Mouse (Mus musculus) kidney, embryonic 14.5 days (tissue): ENCODE measurements around the gene T2. TPM values are rescaled to one million over a fixed set of nuclear protein-coding genes. Genes with fewer than 3 reads are reported as not detected.

Experiments used
- ATAC-seq: fragments of 200-750 bp; cut with Nextera tagmentation; 2 replicates; pipeline ENCODE4 v1.8.0; 2017; ENCODE audit warnings: moderate number of reproducible peaks, mild to moderate bottlenecking, moderate TSS enrichment, moderate library complexity; ENCODE audit not compliant: low FRiP score, low TSS enrichment
- H3K27ac ChIP-seq: fragments of 300-500 bp; sonication (generic); 2 replicates; pipeline ENCODE4 v1.5.1; 2014; ENCODE audit warnings: low read depth, mild to moderate bottlenecking, low read length, moderate library complexity, mixed read lengths
- H3K27me3 ChIP-seq: fragments of 300-500 bp; sonication (generic); 2 replicates; pipeline ENCODE4 v1.6.1; 2014; ENCODE audit warnings: mild to moderate bottlenecking, low read length; ENCODE audit not compliant: control insufficient read depth, insufficient read depth
- H3K36me3 ChIP-seq: fragments of 300-500 bp; sonication (generic); 2 replicates; pipeline ENCODE4 v1.6.1; 2014; ENCODE audit warnings: low read length, mixed read lengths; ENCODE audit not compliant: control insufficient read depth, insufficient read depth
- H3K4me1 ChIP-seq: fragments of 300-500 bp; sonication (generic); 2 replicates; pipeline ENCODE4 v1.6.1; 2014; ENCODE audit warnings: low read length, mixed read lengths; ENCODE audit not compliant: control insufficient read depth, insufficient read depth
- H3K4me2 ChIP-seq: fragments of 300-500 bp; sonication (generic); replicated peaks from 2 replicates; pipeline ENCODE4 v1.6.1; 2014; ENCODE audit warnings: low read depth, mild to moderate bottlenecking, low read length
- H3K4me3 ChIP-seq: fragments of 300-500 bp; sonication (generic); 2 replicates; pipeline ENCODE4 v1.5.1; 2014; ENCODE audit warnings: mild to moderate bottlenecking, low read length
- H3K9ac ChIP-seq: fragments of 300-500 bp; sonication (generic); 2 replicates; pipeline ENCODE4 v1.6.1; 2014; ENCODE audit warnings: low read depth, mild to moderate bottlenecking, low read length, moderate library complexity
- H3K9me3 ChIP-seq: fragments of 300-500 bp; sonication (generic); 2 replicates; pipeline ENCODE4 v1.6.1; 2016; ENCODE audit warnings: low read length; ENCODE audit not compliant: control insufficient read depth
- WGBS: fragments of 180-500 bp; shearing (Covaris S2); extraction: QIAGEN DNeasy Blood & Tissue Kit; methylation state at CpG from one replicate; pipeline ENCODE4 v1.1.7; 2014; 5-methylcytosine and 5-hydroxymethylcytosine counted together
- polyA plus RNA-seq: library from polyadenylated mRNA; unstranded; fragments of >200 nt; fragmentation: Nextera tagmentation; extraction: Ambion mirVana; gene quantifications from 2 replicates; pipeline ENCODE4 v1.2.1, GENCODE M21; 2014

The T2 gene
- polyA plus RNA-seq, 1 experiment from 2014 or later = 0.46 TPM

DNA sequence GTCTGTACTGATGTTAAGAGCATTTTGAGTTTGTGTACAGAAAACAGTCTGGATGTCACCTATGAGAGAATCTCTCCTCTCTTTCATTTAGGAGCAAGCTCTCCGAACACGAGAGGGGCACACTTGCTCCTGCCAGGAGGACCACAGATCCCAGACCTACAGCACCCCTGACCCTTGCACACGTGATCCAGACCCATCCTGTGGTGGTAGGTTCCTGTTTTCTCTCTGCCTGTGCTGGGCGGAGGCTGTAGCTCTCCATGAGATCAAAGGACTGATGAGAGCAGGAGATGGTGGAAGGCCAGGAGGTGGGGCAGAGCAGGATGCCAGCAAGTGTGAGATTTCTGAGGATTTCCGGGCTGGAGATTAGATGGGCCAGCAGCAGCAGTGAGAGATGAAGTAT, 65.7 kb downstream of the T2 start:
- Histone ChIP-seq H3K9ac (no peak overlapping the region), H3K27me3 (no peaks in the 10 kb centered on the region; the same call in 1 of the 2 replicates), H3K36me3 (no peaks in the 10 kb centered on the region), H3K4me1 (no peaks in the 10 kb centered on the region), H3K4me2 (no peak overlapping the region), H3K9me3 (no peaks in the 10 kb centered on the region), H3K4me3 (no peak overlapping the region), H3K27ac (no peak overlapping the region)
- ATAC-seq = no peak
- WGBS = 26% methylated on average over 5 of the region's 5 CpGs

DNA sequence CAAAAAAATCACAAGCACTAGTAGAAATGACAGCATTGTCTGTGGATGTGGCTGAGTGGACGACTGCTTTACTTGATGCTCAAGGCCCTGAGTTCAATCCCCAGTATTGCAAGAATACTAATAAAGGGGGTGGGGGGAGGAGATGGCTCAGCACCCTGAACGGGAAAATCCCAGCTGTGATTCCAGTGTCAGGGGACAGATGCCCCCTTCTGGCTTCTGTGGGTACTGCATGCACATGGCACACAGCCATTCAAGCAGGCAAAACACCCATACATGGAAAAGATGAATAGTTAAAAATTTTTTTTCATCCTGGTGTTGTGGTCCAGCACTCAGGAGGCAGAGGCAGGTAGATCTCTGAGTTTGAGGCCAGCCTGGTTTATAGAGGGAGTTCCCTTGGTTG, 67.5 kb downstream of the T2 start:
- WGBS = 66% methylated on average over 2 of the region's 2 CpGs
- no peaks in the 10 kb centered on the region for H3K4me1 ChIP-seq
- ATAC-seq = no peak

GRCm38 (mm10) chr17:8429436-8429835, 73.6 kb downstream of the T2 start:
- no peak overlapping the region for H3K27ac ChIP-seq
- no peak overlapping the region for H3K4me2 ChIP-seq
- H3K27me3 ChIP-seq = peaks cover 70% of the 10 kb centered on the region
- 3% methylated on average over 16 of the region's 16 CpGs for WGBS
- no peaks in the 10 kb centered on the region for H3K9me3 ChIP-seq
- H3K4me3 ChIP-seq = no peak overlapping the region
- ATAC-seq = no peak
- H3K36me3 ChIP-seq = no peaks in the 10 kb centered on the region
- no peak overlapping the region for H3K9ac ChIP-seq
- H3K4me1 ChIP-seq = peaks cover 14% of the 10 kb centered on the region

More for the DNA sequence above, 67.5 kb downstream of the T2 start:
- H3K27ac ChIP-seq = no peak overlapping the region
- no peaks in the 10 kb centered on the region for H3K36me3 ChIP-seq
- no peak overlapping the region for H3K9ac ChIP-seq
- H3K27me3 ChIP-seq = peaks cover 8% of the 10 kb centered on the region
- H3K4me2 ChIP-seq = no peak overlapping the region
- H3K9me3 ChIP-seq = no peaks in the 10 kb centered on the region
- no peak overlapping the region for H3K4me3 ChIP-seq

- WGBS = 4% methylated on average over 5 of the region's 5 CpGs
- ATAC-seq = no peak
- Histone ChIP-seq H3K27ac (no peak overlapping the region), H3K9ac (no peak overlapping the region), H3K27me3 (peaks cover 74% of the 10 kb centered on the region), H3K4me1 (peaks cover 14% of the 10 kb centered on the region), H3K4me3 (no peak overlapping the region), H3K9me3 (no peaks in the 10 kb centered on the region), H3K4me2 (no peak overlapping the region), H3K36me3 (no peaks in the 10 kb centered on the region)
These were observed 74.1 kb downstream of the T2 start for GRCm38 (mm10) chr17:8429896-8430295.

DNA sequence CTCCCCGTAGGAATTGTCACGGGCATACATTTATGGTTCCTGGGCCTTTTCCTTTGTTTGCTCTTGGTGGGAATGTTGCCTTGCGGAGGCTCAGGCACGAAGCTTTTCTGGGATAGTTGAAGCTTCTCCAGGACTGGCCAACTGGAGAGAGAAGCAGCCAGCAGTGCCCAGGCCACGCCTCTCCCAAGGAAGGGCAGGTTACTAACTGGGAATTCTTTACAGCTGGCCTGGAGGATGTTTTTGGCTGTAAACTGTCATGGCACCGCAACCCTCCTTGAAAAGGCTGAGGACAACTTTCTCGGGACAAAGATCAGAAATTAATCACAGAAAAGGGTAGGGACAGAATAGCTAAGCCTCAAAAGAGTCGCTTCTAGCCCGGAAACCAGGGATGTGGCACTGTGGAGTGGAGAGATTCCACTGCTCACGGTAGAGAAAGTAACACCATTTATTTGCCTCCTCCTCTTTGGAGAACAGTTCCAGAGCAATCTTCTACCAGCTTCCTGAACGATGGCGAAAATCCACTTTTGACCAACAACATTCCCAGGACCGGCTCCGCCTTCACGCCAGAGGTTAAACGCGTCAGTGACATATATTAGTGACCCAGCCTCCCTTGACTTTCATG, 76.5 kb downstream of the T2 start:
- Histone ChIP-seq H3K4me3 (0 out of 2 replicates have a peak overlapping the region, but pooled peaks have one; percentile 1), H3K9me3 (no peaks in the 10 kb centered on the region), H3K36me3 (no peaks in the 10 kb centered on the region), H3K4me1 (peaks cover 14% of the 10 kb centered on the region), H3K27ac (no peak overlapping the region), H3K9ac (no peak overlapping the region), H3K4me2 (no peak overlapping the region), H3K27me3 (peaks cover 98% of the 10 kb centered on the region)
- 2% methylated on average over 17 of the region's 17 CpGs for WGBS
- ATAC-seq = no peak

DNA sequence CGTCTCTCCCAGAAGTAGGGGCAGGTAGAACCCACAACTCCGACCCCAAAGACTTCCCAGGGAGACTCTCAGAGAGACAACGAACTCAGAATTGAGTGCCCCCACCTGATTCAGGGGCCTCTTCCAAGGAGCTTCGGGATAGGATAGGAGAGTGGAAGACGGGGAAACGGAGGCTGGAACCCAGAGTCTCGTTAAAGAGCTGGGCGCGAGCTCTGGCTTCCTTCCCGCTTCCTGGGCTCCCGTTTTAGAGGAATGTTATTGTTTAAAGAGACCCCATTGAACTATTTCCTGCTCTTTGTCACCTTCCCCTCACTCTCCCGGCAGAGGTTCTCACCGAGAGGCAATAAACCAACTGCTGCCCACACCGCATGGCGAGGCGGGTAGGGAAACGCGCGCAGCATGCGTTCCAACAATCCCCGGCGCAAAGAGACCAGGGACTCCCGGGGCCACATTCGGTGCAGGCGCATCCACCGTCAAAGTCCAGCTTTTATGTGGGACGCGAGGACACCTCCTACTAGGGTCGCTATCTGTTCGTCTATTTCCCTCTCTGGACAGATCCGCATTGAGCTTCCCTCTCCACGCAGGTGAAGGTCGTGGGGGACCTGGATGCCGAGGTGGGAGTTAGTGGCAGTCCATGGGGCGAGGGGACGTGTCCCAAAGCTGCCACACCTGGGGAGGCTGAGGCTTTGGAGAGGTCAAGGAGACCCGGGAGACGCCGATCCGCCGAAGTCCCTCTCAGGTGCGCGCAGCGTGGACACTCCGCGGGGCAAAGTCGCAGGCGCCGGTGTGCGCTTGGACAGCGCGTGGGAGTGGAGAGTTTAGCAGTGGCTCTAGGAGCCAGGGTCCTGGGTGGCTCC, 77.6 kb downstream of the T2 start:
- Histone ChIP-seq H3K9me3 (no peaks in the 10 kb centered on the region), H3K27ac (no peak overlapping the region), H3K4me2 (peak overlapping the region; percentile 50), H3K36me3 (no peaks in the 10 kb centered on the region), H3K27me3 (peaks cover 100% of the 10 kb centered on the region), H3K4me1 (peaks cover 14% of the 10 kb centered on the region), H3K4me3 (peak overlapping the region; percentile 35), H3K9ac (no peak overlapping the region)
- no peak for ATAC-seq
- under 1% methylated on average over 52 of the region's 52 CpGs for WGBS

DNA sequence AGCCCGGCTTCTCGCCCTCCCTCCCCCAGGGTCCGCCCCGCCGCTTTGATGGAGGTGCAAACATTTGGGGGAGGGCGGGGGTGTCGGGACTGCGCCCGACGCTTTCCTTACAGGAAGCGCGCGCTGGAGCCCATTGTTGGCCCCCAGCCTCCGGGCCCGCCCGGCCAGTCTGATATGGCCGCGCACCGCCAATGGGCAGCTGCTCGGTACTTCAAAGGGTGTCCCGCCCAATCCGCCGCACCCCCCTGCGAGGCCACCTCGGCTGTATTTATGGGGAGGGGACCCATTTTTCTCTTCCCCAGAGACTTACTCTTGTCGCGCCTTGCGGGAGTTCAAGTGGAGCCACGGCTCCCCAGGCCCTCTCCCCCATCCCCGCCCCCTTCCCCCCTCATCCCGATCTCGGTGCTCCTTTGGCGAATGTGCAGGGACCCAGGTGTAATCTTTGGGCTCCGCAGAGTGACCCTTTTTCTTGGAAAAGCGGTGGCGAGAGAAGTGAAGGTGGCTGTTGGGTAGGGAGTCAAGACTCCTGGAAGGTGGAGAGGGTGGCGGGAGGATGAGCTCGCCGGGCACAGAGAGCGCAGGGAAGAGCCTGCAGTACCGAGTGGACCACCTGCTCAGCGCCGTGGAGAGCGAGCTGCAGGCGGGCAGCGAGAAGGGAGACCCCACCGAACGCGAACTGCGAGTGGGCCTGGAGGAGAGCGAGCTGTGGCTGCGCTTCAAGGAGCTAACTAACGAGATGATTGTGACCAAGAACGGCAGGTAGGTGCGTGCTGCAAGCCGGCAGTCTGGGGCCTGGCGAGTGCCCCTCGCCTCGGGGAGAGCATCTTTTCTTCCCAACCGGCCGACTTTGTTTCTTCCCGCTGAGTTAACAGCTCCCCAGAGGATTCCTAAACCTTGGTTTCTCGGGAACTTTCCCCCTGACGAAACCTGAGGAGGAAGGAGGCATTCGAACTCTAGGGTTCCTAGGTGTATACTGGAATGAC, 78.5 kb downstream of the T2 start, which contains the start of gene T:
Gene T (plus strand): TSS at position 446 of the 983 bp plus-strand sequence.
- ATAC-seq = no peak
- under 1% methylated on average over 59 of the region's 65 CpGs for WGBS

DNA sequence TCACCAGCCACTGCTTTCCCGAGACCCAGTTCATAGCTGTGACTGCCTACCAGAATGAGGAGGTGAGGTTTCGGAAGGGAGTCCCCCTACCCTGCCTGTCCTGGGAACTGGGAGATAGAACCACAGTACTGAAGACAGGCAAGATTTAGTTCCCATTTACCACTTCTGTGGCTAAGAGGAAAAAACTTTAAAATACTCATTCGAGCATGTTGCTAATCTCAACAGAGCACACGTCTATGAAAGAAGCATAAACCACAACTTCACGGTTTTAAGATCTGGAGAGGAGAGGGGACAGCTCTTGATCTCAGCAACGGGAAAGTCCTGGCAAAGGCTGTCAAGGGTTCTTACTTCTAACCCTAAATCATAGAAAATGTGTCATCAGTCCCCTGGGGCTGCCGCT, 80.4 kb downstream of the T2 start:
- H3K4me1 ChIP-seq = peaks cover 14% of the 10 kb centered on the region
- peaks cover 88% of the 10 kb centered on the region for H3K27me3 ChIP-seq
- ATAC-seq = no peak
- WGBS = 31% methylated on average over 7 of the region's 7 CpGs
- no peaks in the 10 kb centered on the region for H3K36me3 ChIP-seq
- H3K4me3 ChIP-seq = no peak overlapping the region
- H3K9ac ChIP-seq = no peak overlapping the region
- H3K4me2 ChIP-seq = no peak overlapping the region
- H3K27ac ChIP-seq = no peak overlapping the region
- no peaks in the 10 kb centered on the region for H3K9me3 ChIP-seq

More for the DNA sequence above, 78.5 kb downstream of the T2 start, which contains the start of gene T:
- Histone ChIP-seq H3K4me1 (peaks cover 14% of the 10 kb centered on the region), H3K36me3 (no peaks in the 10 kb centered on the region), H3K4me3 (peak within 1 kb of the TSS; percentile 35), H3K27ac (no peak within 1 kb of the TSS), H3K9me3 (no peaks in the 10 kb centered on the region), H3K4me2 (peak within 1 kb of the TSS; percentile 50), H3K27me3 (peaks cover 99% of the 10 kb centered on the region), H3K9ac (no peak within 1 kb of the TSS)
